Comparison of ENCODE assay signal across 9 mouse cellular contexts in the genomic region with DNA sequence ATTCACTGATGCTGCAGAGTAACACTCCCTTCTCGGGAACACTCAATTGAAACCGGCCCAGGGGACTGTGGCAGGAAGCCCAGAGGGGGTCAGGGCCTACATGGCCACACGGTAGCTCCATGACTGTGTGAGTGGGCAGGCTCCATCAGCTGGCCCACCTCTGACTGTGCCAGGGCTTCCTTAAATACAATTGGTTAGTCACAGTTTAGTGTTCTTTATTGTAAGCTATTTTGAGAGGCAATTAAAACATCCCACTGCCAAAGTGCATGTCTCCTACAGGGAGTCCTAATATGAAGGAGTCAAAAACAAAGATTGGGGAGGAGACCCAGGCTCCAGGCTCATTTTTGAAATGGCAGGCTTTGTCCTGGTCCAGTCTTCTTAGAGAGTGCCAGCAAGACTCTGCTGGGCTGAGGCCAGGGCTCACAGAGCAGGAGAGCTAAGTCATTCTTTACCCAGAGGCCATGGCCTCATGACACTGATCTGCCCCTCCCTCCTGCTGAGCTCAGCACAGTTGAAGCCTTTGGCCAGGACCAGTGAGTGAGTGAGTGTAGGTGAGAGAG.
DNase-seq lines count a peak whose midpoint lies in the region; ATAC-seq lines count a peak whose summit lies in the region.
"Had no signal": no experiment of that assay in that cellular context is flagged by ENCODE, and none has a peak within 500 bp of the region (broad histone marks: within the 10 kb centered on the region; RNA-seq: fewer than 3 reads in every experiment).

No protein-coding gene starts in this region.

- peaks cover 8% of the 10 kb centered on the region for H3K4me1 ChIP-seq in heart, embryonic 11.5 days (ENCODE audit: control insufficient read depth, insufficient read depth, low read length)
- peaks cover 26% of the 10 kb centered on the region for H3K4me1 ChIP-seq in liver, embryonic 13.5 days (replicated peaks)
- H3K4me1 ChIP-seq: embryonic facial prominence, embryonic 12.5 days had no signal

- WGBS in heart, embryonic 11.5 days (ENCODE audit: insufficient replicate concordance), result 64% methylated on average over 3 of the region's 3 CpGs
- WGBS in liver, embryonic 13.5 days (ENCODE audit: insufficient replicate concordance), result 68% methylated on average over 3 of the region's 3 CpGs

- no peak overlapping the region for H3K4me3 ChIP-seq in heart, embryonic 11.5 days (ENCODE audit: low read depth, low read length)
- H3K4me3 ChIP-seq in liver, embryonic 13.5 days (replicated peaks), result no peak overlapping the region
- H3K4me3 ChIP-seq: embryonic facial prominence, embryonic 12.5 days had no signal

- no peaks in the 10 kb centered on the region for H3K36me3 ChIP-seq in heart, embryonic 11.5 days (ENCODE audit: control insufficient read depth, insufficient read depth, low read length)
- no peaks in the 10 kb centered on the region; the same call in 1 of the 2 replicates for H3K36me3 ChIP-seq in liver, embryonic 13.5 days
- H3K36me3 ChIP-seq: embryonic facial prominence, embryonic 12.5 days had no signal

- DNase-seq in heart, adult 18-20 months, result peak; percentile 40 to 55
- peak; percentile 21 for DNase-seq in c-Kit-negative CD71-positive TER-119-positive erythroid progenitor cells, embryonic 14.5 days (ENCODE audit: low read depth, low spot score)
- peak; percentile 26 to 49 for DNase-seq in gastrocnemius, adult 8-10 months (ENCODE audit: low spot score in 2 of 2)
- peak; percentile 75 for DNase-seq in kidney, postnatal 10 days
- peak; percentile 27 for DNase-seq in liver, embryonic 13.5 days
- peak; percentile 40 for DNase-seq in ovary, postnatal 14 days (ENCODE audit: low spot score)
- no peak for DNase-seq in thymus, postnatal 10 days (ENCODE audit: low spot score in 2 of 2)

- no peak for ATAC-seq in heart, embryonic 11.5 days (replicated peaks; ENCODE audit: insufficient number of reproducible peaks, low FRiP score, low TSS enrichment)
- ATAC-seq in liver, embryonic 13.5 days (ENCODE audit: low read depth), result peak; percentile 93

- H3K27me3 ChIP-seq in heart, embryonic 11.5 days (ENCODE audit: control insufficient read depth, insufficient read depth, low read length), result no peaks in the 10 kb centered on the region
- no peaks in the 10 kb centered on the region for H3K27me3 ChIP-seq in liver, embryonic 13.5 days
- H3K27me3 ChIP-seq: embryonic facial prominence, embryonic 12.5 days had no signal

- H3K9ac ChIP-seq in heart, embryonic 11.5 days (ENCODE audit: low read depth, low read length), result no peak overlapping the region
- peak overlapping the region; percentile 44; the same call in 1 of the 2 replicates for H3K9ac ChIP-seq in liver, embryonic 13.5 days
- H3K9ac ChIP-seq: embryonic facial prominence, embryonic 12.5 days had no signal

- no peaks in the 10 kb centered on the region for H3K9me3 ChIP-seq in heart, embryonic 11.5 days (replicated peaks; ENCODE audit: control insufficient read depth, low read length)
- no peaks in the 10 kb centered on the region for H3K9me3 ChIP-seq in liver, embryonic 13.5 days (replicated peaks)
- H3K9me3 ChIP-seq: embryonic facial prominence, embryonic 12.5 days had no signal

- H3K4me2 ChIP-seq in heart, embryonic 11.5 days, result no peak overlapping the region
- H3K4me2 ChIP-seq in liver, embryonic 13.5 days, result no peak overlapping the region
- H3K4me2 ChIP-seq: embryonic facial prominence, embryonic 12.5 days had no signal

- H3K27ac ChIP-seq in heart, embryonic 11.5 days (ENCODE audit: low read depth, low read length), result no peak overlapping the region
- H3K27ac ChIP-seq in liver, embryonic 13.5 days, result peak overlapping the region; percentile 72
- H3K27ac ChIP-seq: embryonic facial prominence, embryonic 12.5 days had no signal

Comparison
In these comparisons a context has a peak if more than half of its experiments do, and no peak if none do; other contexts are left out.
1. DNase-seq: peak in heart, adult 18-20 months (2 of 2), c-Kit-negative CD71-positive TER-119-positive erythroid progenitor cells, embryonic 14.5 days (single experiment), gastrocnemius, adult 8-10 months (2 of 2), kidney, postnatal 10 days (single experiment), liver, embryonic 13.5 days (single experiment) and ovary, postnatal 14 days (single experiment); none in thymus, postnatal 10 days (0 of 2).